Comparison of ENCODE assay signal across 21 mouse cellular contexts in genomic region chr4:80915211-80915610, GRCm38 (mm10). TPM values are rescaled to one million over a fixed set of nuclear protein-coding genes. Genes with fewer than 3 reads are reported as not detected.
"Had no signal": no experiment of that assay in that cellular context is flagged by ENCODE, and none has a peak within 500 bp of the region (broad histone marks: within the 10 kb centered on the region; RNA-seq: fewer than 3 reads in every experiment).

No protein-coding gene starts in this region.

- H3K27ac ChIP-seq: liver, embryonic 13.5 days; liver, embryonic 15.5 days; midbrain, embryonic 13.5 days; midbrain, embryonic 15.5 days; neural tube, embryonic 13.5 days; neural tube, embryonic 15.5 days had no signal

- H3K27me3 ChIP-seq: midbrain, embryonic 13.5 days; midbrain, embryonic 15.5 days; neural tube, embryonic 13.5 days; neural tube, embryonic 15.5 days had no signal

- H3K9me3 ChIP-seq: liver, embryonic 13.5 days; liver, embryonic 15.5 days; megakaryocyte, embryonic 14.5 days; midbrain, embryonic 13.5 days; midbrain, embryonic 15.5 days; neural tube, embryonic 13.5 days; neural tube, embryonic 15.5 days had no signal

- DNase-seq: liver, embryonic 13.5 days; lung, adult 18-20 months; lung, embryonic 14.5 days; lung, postnatal 10 days; lung, postnatal 4 days; retina, postnatal 1 day; right cerebral cortex, adult 18-20 months; right cerebral cortex, postnatal 25 days; right cerebral cortex, postnatal 4 days; spleen, adult 18-20 months; thymus, adult 2 months; thymus, postnatal 25 days; thymus, postnatal 4 days had no signal

- H3K36me3 ChIP-seq: liver, embryonic 13.5 days; liver, embryonic 15.5 days; midbrain, embryonic 13.5 days; midbrain, embryonic 15.5 days; neural tube, embryonic 13.5 days; neural tube, embryonic 15.5 days had no signal

- H3K4me3 ChIP-seq: liver, embryonic 13.5 days; liver, embryonic 15.5 days; megakaryocyte, embryonic 14.5 days; midbrain, embryonic 13.5 days; midbrain, embryonic 15.5 days; neural tube, embryonic 13.5 days; neural tube, embryonic 15.5 days had no signal

- H3K9ac ChIP-seq: liver, embryonic 13.5 days; liver, embryonic 15.5 days; lung, embryonic 14.5 days; midbrain, embryonic 13.5 days; midbrain, embryonic 15.5 days; neural tube, embryonic 13.5 days; neural tube, embryonic 15.5 days had no signal

- ATAC-seq: midbrain, embryonic 13.5 days; midbrain, embryonic 15.5 days had no signal

- H3K4me1 ChIP-seq: liver, embryonic 13.5 days had no signal

- H3K4me2 ChIP-seq: liver, embryonic 13.5 days; liver, embryonic 15.5 days; lung, embryonic 14.5 days; midbrain, embryonic 11.5 days; midbrain, embryonic 13.5 days; midbrain, embryonic 15.5 days; neural tube, embryonic 13.5 days; neural tube, embryonic 15.5 days had no signal

RNA-seq across cellular contexts. Expression of gene Lurap1l, which starts 4.8 kb away (rescaled TPM):
- total RNA-seq: monocyte, adult 5-6 weeks had no signal
